Comparison of ENCODE assay signal across 14 mouse cellular contexts in the genomic region with DNA sequence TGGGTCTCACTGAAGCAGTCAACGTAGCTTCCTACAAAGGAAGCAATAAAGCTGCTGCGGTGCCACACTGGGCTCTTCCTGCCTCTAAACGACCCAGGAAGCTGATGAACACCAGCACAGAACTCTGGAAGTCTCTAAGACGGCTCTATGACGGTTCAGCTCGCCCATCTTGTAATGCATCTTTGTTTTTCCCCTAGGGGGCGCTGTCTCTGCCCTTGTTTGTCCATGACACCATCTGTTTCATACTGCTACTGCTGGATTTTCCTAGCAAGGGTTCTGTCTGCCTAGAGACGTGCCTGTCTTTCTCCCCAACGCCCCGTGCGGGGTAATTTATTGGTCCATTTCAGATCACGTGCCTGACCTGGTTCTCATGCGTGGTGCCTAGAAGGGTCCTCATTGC.
A peak's percentile ranks its signal among the peaks of the same experiment; 100 is the strongest.
DNase-seq lines count a peak whose midpoint lies in the region; TF ChIP-seq lines count a peak whose summit lies in the region.
"Had no signal": no experiment of that assay in that cellular context is flagged by ENCODE, and none has a peak within 500 bp of the region (broad histone marks: within the 10 kb centered on the region; RNA-seq: fewer than 3 reads in every experiment).

No protein-coding gene starts in this region.

- H3K36me3 ChIP-seq in E14TG2a.4 (ENCODE audit: insufficient read depth, low read length), result no peaks in the 10 kb centered on the region
- H3K36me3 ChIP-seq: limb, embryonic 13.5 days; neural tube, embryonic 12.5 days had no signal

- H3K9me3 ChIP-seq in E14TG2a.4 (ENCODE audit: low read length), result no peaks in the 10 kb centered on the region
- H3K9me3 ChIP-seq: limb, embryonic 13.5 days; neural tube, embryonic 12.5 days had no signal

- peak; percentile 55 for TF ChIP-seq CTCF in layer of hippocampus, adult 2 months (conservative IDR thresholded peaks at IDR 0.05)
- peak; percentile 87 for TF ChIP-seq CTCF in E14TG2a.4 (conservative IDR thresholded peaks at IDR 0.05; ENCODE audit: low read length)

- H3K27ac ChIP-seq in layer of hippocampus, adult 2 months, result no peak overlapping the region
- H3K27ac ChIP-seq: limb, embryonic 13.5 days; neural tube, embryonic 12.5 days had no signal

- H3K4me1 ChIP-seq in E14TG2a.4 (replicated peaks; ENCODE audit: low read depth, low read length), result no peaks in the 10 kb centered on the region
- H3K4me1 ChIP-seq: neural tube, embryonic 12.5 days had no signal

- DNase-seq in gastrocnemius, postnatal 10 days, result peak; percentile 8
- DNase-seq in gastrocnemius, adult 8-10 months (ENCODE audit: low spot score in 2 of 2), result no peak
- DNase-seq in layer of hippocampus, adult 2 months (ENCODE audit: low spot score in 2 of 2), result no peak
- no peak for DNase-seq in layer of hippocampus, postnatal 25 days (ENCODE audit: extremely low spot score in 1 of 2, low spot score in 1 of 2)
- DNase-seq in c-Kit-positive CD71-negative TER-119-negative erythroid progenitor cells, embryonic 14.5 days (ENCODE audit: low read depth), result peak; percentile 5
- DNase-seq in cerebellum, postnatal 14 days, result no peak
- DNase-seq in ovary, postnatal 36 days (ENCODE audit: low spot score), result no peak
- DNase-seq: adrenal gland, postnatal 10 days; B cell, adult 2 months; layer of hippocampus, adult 9-11 months; midbrain, embryonic 14.5 days had no signal

- no peaks in the 10 kb centered on the region for H3K27me3 ChIP-seq in E14TG2a.4 (ENCODE audit: insufficient read depth, low read length)
- H3K27me3 ChIP-seq: limb, embryonic 13.5 days; neural tube, embryonic 12.5 days had no signal

- H3K4me3 ChIP-seq in layer of hippocampus, adult 2 months, result no peak overlapping the region
- no peak overlapping the region for H3K4me3 ChIP-seq in E14TG2a.4 (replicated peaks; ENCODE audit: low read length)
- H3K4me3 ChIP-seq: limb, embryonic 13.5 days; neural tube, embryonic 12.5 days had no signal

Comparison
In these comparisons a context has a peak if more than half of its experiments do, and no peak if none do; other contexts are left out.
1. DNase-seq: peak in gastrocnemius, postnatal 10 days (single experiment) and c-Kit-positive CD71-negative TER-119-negative erythroid progenitor cells, embryonic 14.5 days (single experiment); none in gastrocnemius, adult 8-10 months (0 of 2), layer of hippocampus, adult 2 months (0 of 2), layer of hippocampus, postnatal 25 days (0 of 2), cerebellum, postnatal 14 days (0 of 2) and ovary, postnatal 36 days (single experiment).